Mouse (Mus musculus) embryonic facial prominence, embryonic 15.5 days (tissue): Measurements from ENCODE around the gene Zfp329. TPM values are rescaled to one million over a fixed set of nuclear protein-coding genes. Genes with fewer than 3 reads are reported as not detected.
A peak's percentile ranks its signal among the peaks of the same experiment; 100 is the strongest.
"Not testable (repeated sequence)": the region's sequence is repeated elsewhere in the genome, so short reads cannot be mapped to it uniquely, and the experiment has no call there.

ENCODE experiments used
- ATAC-seq: fragments of 200-750 bp; cut with Nextera tagmentation; 2 replicates; pipeline ENCODE4 v1.8.0; 2017; ENCODE audit warnings: low read depth, moderate TSS enrichment; ENCODE audit not compliant: insufficient number of reproducible peaks, low FRiP score, low TSS enrichment
- H3K27ac ChIP-seq: fragments of 300-500 bp; sonication (generic); replicated peaks from 2 replicates; pipeline ENCODE4 v1.5.1; 2015; ENCODE audit warnings: mild to moderate bottlenecking, inconsistent platforms
- H3K27me3 ChIP-seq: fragments of 300-500 bp; sonication (generic); 2 replicates; pipeline ENCODE4 v1.6.1; 2015; ENCODE audit warnings: inconsistent platforms
- H3K36me3 ChIP-seq: fragments of 300-500 bp; sonication (generic); 2 replicates; pipeline ENCODE4 v1.6.1; 2015; ENCODE audit warnings: mild to moderate bottlenecking, inconsistent platforms
- H3K4me1 ChIP-seq: fragments of 300-500 bp; sonication (generic); 2 replicates; pipeline ENCODE4 v1.6.1; 2015; ENCODE audit warnings: inconsistent platforms
- H3K4me2 ChIP-seq: fragments of 300-500 bp; sonication (generic); replicated peaks from 2 replicates; pipeline ENCODE4 v1.6.1; 2015; ENCODE audit warnings: mild to moderate bottlenecking, inconsistent platforms
- H3K4me3 ChIP-seq: fragments of 300-500 bp; sonication (generic); replicated peaks from 2 replicates; pipeline ENCODE4 v1.5.1; 2015; ENCODE audit warnings: mild to moderate bottlenecking, inconsistent platforms
- H3K9ac ChIP-seq: fragments of 300-500 bp; sonication (generic); 2 replicates; pipeline ENCODE4 v1.6.1; 2015; ENCODE audit warnings: inconsistent platforms
- H3K9me3 ChIP-seq: fragments of 300-500 bp; sonication (generic); replicated peaks from 2 replicates; pipeline ENCODE4 v1.6.1; 2016; ENCODE audit warnings: inconsistent platforms
- WGBS: fragments of 180-500 bp; shearing (Covaris S2); methylation state at CpG from one replicate; pipeline ENCODE4 v1.1.7; 2015; 5-methylcytosine and 5-hydroxymethylcytosine counted together
- polyA plus RNA-seq: library from polyadenylated mRNA; unstranded; fragments of >200 nt; fragmentation: Nextera tagmentation; extraction: Ambion mirVana; gene quantifications from 2 replicates; pipeline ENCODE4 v1.2.1, GENCODE M21; 2015

Gene Zfp329
- 14.7 and 15.5 TPM in 2 replicates for polyA plus RNA-seq

- Histone ChIP-seq H3K27me3 (no peaks in the 10 kb centered on the region), H3K4me1 (peaks cover 9% of the 10 kb centered on the region), H3K9ac (peak within 1 kb of the TSS; percentile 67), H3K9me3 (peaks cover 12% of the 10 kb centered on the region), H3K4me2 (peak within 1 kb of the TSS; percentile 63), H3K27ac (peak within 1 kb of the TSS; percentile 72), H3K36me3 (peaks cover 21% of the 10 kb centered on the region), H3K4me3 (peak within 1 kb of the TSS; percentile 65)
- under 1% methylated on average over 40 of the region's 40 CpGs for WGBS
- peak; percentile 92 for ATAC-seq
Measured at GRCm38 (mm10) chr7:12818521-12819295, at the start of gene Zfp329. Gene Zfp329 (minus strand): TSS chr7:12818858.

- Histone ChIP-seq H3K4me1 (0 out of 2 replicates have a peak, but pooled peaks cover 10% of the 10 kb centered on the region), H3K27ac (no peak overlapping the region), H3K27me3 (no peaks in the 10 kb centered on the region), H3K9me3 (peaks cover 36% of the 10 kb centered on the region), H3K4me2 (peak overlapping the region; percentile 55), H3K36me3 (peaks cover 46% of the 10 kb centered on the region), H3K4me3 (peak overlapping the region; percentile 61), H3K9ac (no peak overlapping the region)
- WGBS = 90% methylated on average over 4 of the region's 4 CpGs
- no peak for ATAC-seq
Measured at GRCm38 (mm10) chr7:12835779-12836178, 17.1 kb upstream of the Zfp329 start.

DNA sequence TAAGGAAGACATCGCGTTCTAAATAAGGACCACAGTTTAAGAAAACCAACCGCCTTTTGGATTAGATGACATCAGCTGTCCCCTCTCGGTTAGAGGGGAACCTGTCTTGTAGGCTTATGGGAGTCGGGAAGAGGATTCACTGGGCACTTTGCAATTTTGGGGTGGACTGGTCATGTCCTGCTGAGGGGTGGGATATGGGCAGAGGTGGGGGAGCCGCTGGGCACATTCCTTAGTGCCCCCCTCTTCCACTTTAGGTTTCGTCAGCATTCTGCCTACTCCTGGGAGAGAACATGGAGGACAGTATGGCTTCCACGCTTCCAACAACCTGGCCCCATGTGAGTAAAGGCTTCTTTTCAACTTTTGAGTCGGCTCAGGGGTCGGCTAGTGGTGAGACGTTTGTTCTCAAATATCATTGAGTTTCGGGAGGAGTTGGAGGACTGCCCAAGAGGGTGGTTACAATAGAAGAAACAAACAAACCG is 16.6 kb upstream of the Zfp329 start:
- Histone ChIP-seq H3K27me3 (no peaks in the 10 kb centered on the region), H3K9ac (peak overlapping the region; percentile 56), H3K4me2 (peak overlapping the region; percentile 55), H3K9me3 (peaks cover 31% of the 10 kb centered on the region), H3K27ac (peak overlapping the region; percentile 85), H3K4me3 (peak overlapping the region; percentile 61), H3K4me1 (0 out of 2 replicates have a peak, but pooled peaks cover 10% of the 10 kb centered on the region), H3K36me3 (peaks cover 41% of the 10 kb centered on the region)
- 32% methylated on average over 13 of the region's 13 CpGs for whole genome bisulfite sequencing
- no peak for ATAC-seq

- Histone ChIP-seq H3K9ac (peak within 1 kb of the TSS; percentile 56), H3K4me2 (peak within 1 kb of the TSS; percentile 55), H3K4me3 (peak within 1 kb of the TSS; percentile 61), H3K36me3 (peaks cover 34% of the 10 kb centered on the region), H3K9me3 (peaks cover 27% of the 10 kb centered on the region), H3K4me1 (0 out of 2 replicates have a peak, but pooled peaks cover 10% of the 10 kb centered on the region), H3K27me3 (no peaks in the 10 kb centered on the region), H3K27ac (peak within 1 kb of the TSS; percentile 85)
- peak; percentile 98 for ATAC-seq
- WGBS = 3% methylated on average over 47 of the region's 47 CpGs
Measured at GRCm38 (mm10) chr7:12834162-12835120, 15.8 kb upstream of the Zfp329 start, which contains the start of gene Zfp110. Gene Zfp110 (plus strand): TSS chr7:12834761.

GRCm38 (mm10) chr7:12815566-12815965 is 3.1 kb downstream of the Zfp329 start:
- H3K27me3 ChIP-seq = no peaks in the 10 kb centered on the region
- H3K9me3 ChIP-seq = peaks cover 29% of the 10 kb centered on the region
- H3K27ac ChIP-seq = no peak overlapping the region
- peaks cover 9% of the 10 kb centered on the region for H3K4me1 ChIP-seq
- H3K9ac ChIP-seq = no peak overlapping the region
- H3K4me3 ChIP-seq = no peak overlapping the region
- H3K36me3 ChIP-seq = peaks cover 49% of the 10 kb centered on the region
- 97% methylated on average over 8 of the region's 8 CpGs for WGBS
- no peak for ATAC-seq
- no peak overlapping the region for H3K4me2 ChIP-seq

GRCm38 (mm10) chr7:12803727-12804071 is 15.0 kb downstream of the Zfp329 start:
- Histone ChIP-seq H3K9ac (peak overlapping the region; percentile 59), H3K4me2 (peak overlapping the region; percentile 85), H3K4me1 (0 out of 2 replicates have a peak, but pooled peaks cover 5% of the 10 kb centered on the region), H3K36me3 (peaks cover 25% of the 10 kb centered on the region), H3K27me3 (no peaks in the 10 kb centered on the region), H3K4me3 (peak overlapping the region; percentile 56), H3K9me3 (0 out of 2 replicates have a peak, but pooled peaks cover 6% of the 10 kb centered on the region), H3K27ac (peak overlapping the region; percentile 81; the same call in 1 of the 2 replicates)
- ATAC-seq = peak; percentile 66
- under 1% methylated on average over 16 of the region's 16 CpGs for WGBS

GRCm38 (mm10) chr7:12802866-12803726 is 15.6 kb downstream of the Zfp329 start, which contains the start of gene Zscan18:
Gene Zscan18 (minus strand): TSS chr7:12803635.
- peak; percentile 92 for ATAC-seq
- Histone ChIP-seq H3K9ac (peak within 1 kb of the TSS; percentile 59), H3K27me3 (no peaks in the 10 kb centered on the region), H3K36me3 (peaks cover 19% of the 10 kb centered on the region), H3K4me2 (peak within 1 kb of the TSS; percentile 85), H3K9me3 (0 out of 2 replicates have a peak, but pooled peaks cover under 1% of the 10 kb centered on the region), H3K4me3 (peak within 1 kb of the TSS; percentile 56), H3K4me1 (0 out of 2 replicates have a peak, but pooled peaks cover 5% of the 10 kb centered on the region), H3K27ac (peak within 1 kb of the TSS; percentile 81)
- 4% methylated on average over 31 of the region's 31 CpGs for WGBS

- ATAC-seq = no peak
- no peak overlapping the region for H3K9ac ChIP-seq
- 0 out of 2 replicates have a peak, but pooled peaks cover 5% of the 10 kb centered on the region for H3K36me3 ChIP-seq
- no peak overlapping the region for H3K4me2 ChIP-seq
- H3K4me3 ChIP-seq = no peak overlapping the region
- H3K27ac ChIP-seq = no peak overlapping the region
- 0 out of 2 replicates have a peak, but pooled peaks cover 5% of the 10 kb centered on the region for H3K4me1 ChIP-seq
- no peaks in the 10 kb centered on the region for H3K27me3 ChIP-seq
- H3K9me3 ChIP-seq = peaks cover 4% of the 10 kb centered on the region
- 93% methylated on average over 1 of the region's 1 CpGs for WGBS
Measured at GRCm38 (mm10) chr7:12799554-12799953, 19.1 kb downstream of the Zfp329 start.

GRCm38 (mm10) chr7:12797971-12798370 is 20.7 kb downstream of the Zfp329 start:
- WGBS = 68% methylated on average over 2 of the region's 2 CpGs
- no peak overlapping the region for H3K27ac ChIP-seq
- ATAC-seq = no peak
- H3K27me3 ChIP-seq = no peaks in the 10 kb centered on the region
- H3K9ac ChIP-seq = no peak overlapping the region
- no peak overlapping the region for H3K4me3 ChIP-seq
- H3K9me3 ChIP-seq = peaks cover 4% of the 10 kb centered on the region
- H3K4me2 ChIP-seq = no peak overlapping the region
- H3K4me1 ChIP-seq = no peaks in the 10 kb centered on the region
- 0 out of 2 replicates have a peak, but pooled peaks cover 5% of the 10 kb centered on the region for H3K36me3 ChIP-seq

GRCm38 (mm10) chr7:12792624-12793023 is 26.0 kb downstream of the Zfp329 start:
- not testable (repeated sequence) for H3K9ac ChIP-seq, H3K9me3 ChIP-seq, H3K4me3 ChIP-seq, H3K36me3 ChIP-seq, H3K4me2 ChIP-seq, H3K27me3 ChIP-seq, ATAC-seq, H3K27ac ChIP-seq, H3K4me1 ChIP-seq
- 86% methylated on average over 11 of the region's 11 CpGs for WGBS
